Mouse (Mus musculus) embryonic fibroblast, embryonic 13.5 days (primary cell): ENCODE data around the gene Rnft1.

ENCODE experiments used
- CTCF ChIP-seq: IDR thresholded peaks from 2 replicates; pipeline ENCODE4 v1.5.1; 2011; ENCODE audit warnings: mild to moderate bottlenecking, control low read depth, low read length, moderate library complexity, borderline replicate concordance; ENCODE audit not compliant: insufficient read depth
- POLR2A ChIP-seq: IDR thresholded peaks from 2 replicates; pipeline ENCODE4 v1.6.1; 2011; ENCODE audit warnings: low read depth, mild to moderate bottlenecking, control low read depth, low read length, moderate library complexity

GRCm38 (mm10) chr11:86539716-86540475, 55.4 kb downstream of the Rnft1 start:
- TF ChIP-seq CTCF (no peak), POLR2A (no peak)
